Mouse (Mus musculus) spleen, adult 2 months (tissue): Measurements from ENCODE around the gene Cant1.

Experiments used
- CTCF ChIP-seq: fragments of 200-500 bp; IDR thresholded peaks from 2 replicates; pipeline ENCODE4 v1.5.1; 2011; ENCODE audit warnings: mild to moderate bottlenecking, inconsistent platforms; ENCODE audit not compliant: insufficient read depth, insufficient read length, insufficient replicate concordance; ENCODE audit errors: extremely low read depth
- POLR2A ChIP-seq: fragments of 200-500 bp; IDR thresholded peaks from 2 replicates; pipeline ENCODE4 v1.6.1; 2011; ENCODE audit warnings: low read depth, low read length, inconsistent platforms

DNA sequence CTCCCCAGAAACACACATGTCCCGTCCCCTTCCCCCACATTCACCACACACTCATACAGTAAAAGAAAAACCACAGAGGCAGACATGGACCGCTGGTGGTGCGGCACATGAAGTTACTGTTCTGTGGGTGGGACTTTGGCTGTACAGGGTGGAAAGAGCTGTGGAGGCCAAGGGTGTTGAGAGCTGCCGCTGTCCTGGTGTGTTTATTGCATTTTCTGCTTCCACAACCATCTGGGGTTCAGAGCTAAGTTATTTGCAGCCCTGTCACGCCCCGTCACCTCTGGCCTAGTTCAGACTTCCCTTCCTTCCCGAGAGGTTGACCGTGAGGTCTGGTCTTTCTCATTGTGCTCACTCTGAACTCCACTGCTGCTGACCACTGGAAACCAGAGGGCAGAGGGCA is 40.2 kb upstream of the Cant1 start:
- TF ChIP-seq CTCF (no peak), POLR2A (no peak)
